Mouse (Mus musculus): Measurements from ENCODE around the gene Rad18.

GRCm38 (mm10) chr6:112732434-112732833, 35.9 kb upstream of the Rad18 start:
- TF ChIP-seq POLR2A (IDR thresholded peaks at IDR 0.05; ENCODE audit: insufficient read depth, low read depth, low read length): no peak
- TF ChIP-seq CTCF (IDR thresholded peaks at IDR 0.05; ENCODE audit: insufficient read depth, low read depth, low read length): no peak

Data from olfactory bulb, adult 2 months (tissue).